Mouse (Mus musculus) liver, embryonic 14.5 days (tissue): ENCODE data around the gene Fbxl16. TPM values are rescaled to one million over a fixed set of nuclear protein-coding genes. Genes with fewer than 3 reads are reported as not detected.

Source experiments
- ATAC-seq: fragments of 200-750 bp; cut with Nextera tagmentation; 2 replicates; pipeline ENCODE4 v1.8.0; 2017; ENCODE audit warnings: moderate number of reproducible peaks, mild to moderate bottlenecking, moderate library complexity; ENCODE audit not compliant: insufficient read depth
- DNase-seq, 3 experiments: peaks; one replicate each; pipeline ENCODE4 v3.0.0-alpha.2; 2012 to 2013; ENCODE audit warnings: low read depth in 3 of 3, low spot score in 3 of 3
- H3K27ac ChIP-seq: fragments of 300-500 bp; sonication (generic); 2 replicates; pipeline ENCODE4 v1.5.1; 2014; ENCODE audit warnings: moderate library complexity, mild to moderate bottlenecking, control low read depth, inconsistent platforms
- H3K27me3 ChIP-seq: fragments of 300-500 bp; sonication (generic); 2 replicates; pipeline ENCODE4 v1.6.1; 2014; ENCODE audit warnings: mild to moderate bottlenecking, low read length, moderate library complexity; ENCODE audit not compliant: control insufficient read depth, insufficient read depth
- H3K36me3 ChIP-seq: fragments of 300-500 bp; sonication (generic); replicated peaks from 2 replicates; pipeline ENCODE4 v1.6.1; 2014; ENCODE audit warnings: low read depth; ENCODE audit not compliant: control insufficient read depth, insufficient read depth
- H3K4me1 ChIP-seq, 2 experiments: fragments of 200-500 bp in 1 of 2; fragments of 300-500 bp in 1 of 2; sonication (generic) in 1 of 2; replicated peaks; 2 replicates each; pipeline ENCODE4 v1.6.1; 2012 to 2014; ENCODE audit warnings: antibody characterized with exemption in 1 of 2, inconsistent platforms in 1 of 2, low read length in 1 of 2; ENCODE audit not compliant: control insufficient read depth in 2 of 2, insufficient read depth in 2 of 2
- H3K4me2 ChIP-seq: fragments of 300-500 bp; sonication (generic); 2 replicates; pipeline ENCODE4 v1.6.1; 2014; ENCODE audit warnings: low read depth, mild to moderate bottlenecking, control low read depth, moderate library complexity
- H3K4me3 ChIP-seq, 2 experiments: fragments of 200-500 bp in 1 of 2; fragments of 300-500 bp in 1 of 2; sonication (generic) in 1 of 2; 2 replicates each; pipeline ENCODE4 v1.5.1; 2012 to 2014; ENCODE audit warnings: low read depth in 2 of 2, low read length in 2 of 2, mild to moderate bottlenecking in 2 of 2, control low read depth in 1 of 2, inconsistent platforms in 1 of 2, moderate library complexity in 1 of 2; ENCODE audit not compliant: insufficient read depth in 1 of 2
- H3K9ac ChIP-seq: fragments of 300-500 bp; sonication (generic); replicated peaks from 2 replicates; pipeline ENCODE4 v1.6.1; 2014; ENCODE audit warnings: mild to moderate bottlenecking, control low read depth, moderate library complexity
- H3K9me3 ChIP-seq: fragments of 300-500 bp; sonication (generic); 2 replicates; pipeline ENCODE4 v1.6.1; 2016; ENCODE audit warnings: low read length, mixed read lengths; ENCODE audit not compliant: control insufficient read depth
- CTCF ChIP-seq: IDR thresholded peaks from 2 replicates; pipeline ENCODE4 v1.5.1; 2016; ENCODE audit warnings: antibody characterized with exemption, low read depth, control low read depth
- EP300 ChIP-seq: IDR thresholded peaks from 2 replicates; pipeline ENCODE4 v1.6.1; 2016; ENCODE audit warnings: antibody characterized with exemption, low read depth
- WGBS: fragments of 180-500 bp; shearing (Covaris S2); extraction: QIAGEN DNeasy Blood & Tissue Kit; methylation state at CpG from one replicate; pipeline ENCODE4 v1.1.7; 2014; ENCODE audit not compliant: insufficient replicate concordance; 5-methylcytosine and 5-hydroxymethylcytosine counted together
- polyA plus RNA-seq, 2 experiments: library from polyadenylated mRNA; depleted of rRNA in 1 of 2; stranded (reverse) in 1 of 2; unstranded in 1 of 2; fragments of >200 nt; fragmentation: Nextera tagmentation in 1 of 2; extraction: Ambion mirVana in 1 of 2; gene quantifications; 2 replicates each; pipeline versions ENCODE4 v1.2.1 to v1.2.3; 2012 to 2014

Gene Fbxl16
- polyA plus RNA-seq, 2 experiments = 0.04 TPM; not detected in 1

GRCm38 (mm10) chr17:25783086-25783485 is 25.8 kb upstream of the Fbxl16 start:
- TF ChIP-seq CTCF = no peak
- TF ChIP-seq EP300 = no peak
- H3K36me3 ChIP-seq = peaks cover 8% of the 10 kb centered on the region
- H3K9me3 ChIP-seq = no peaks in the 10 kb centered on the region
- no peak overlapping the region for H3K4me3 ChIP-seq
- DNase-seq (no peak), ATAC-seq (no peak)
- H3K27ac ChIP-seq = no peak overlapping the region
- peaks cover 0 to 2% of the 10 kb centered on the region in 2 experiments; a peak in 1 of 4 replicates for H3K4me1 ChIP-seq
- H3K9ac ChIP-seq = no peak overlapping the region
- no peak overlapping the region for H3K4me2 ChIP-seq
- no peaks in the 10 kb centered on the region for H3K27me3 ChIP-seq
- 78% methylated on average over 7 of the region's 7 CpGs for WGBS

GRCm38 (mm10) chr17:25783861-25784574 is 24.9 kb upstream of the Fbxl16 start:
- Histone ChIP-seq H3K4me2 (peak overlapping the region; percentile 70), H3K27me3 (no peaks in the 10 kb centered on the region), H3K36me3 (peaks cover 8% of the 10 kb centered on the region), H3K27ac (no peak overlapping the region), H3K4me1 (peaks cover 0 to 2% of the 10 kb centered on the region in 2 experiments; a peak in 1 of 4 replicates), H3K4me3 (no peak overlapping the region), H3K9me3 (no peaks in the 10 kb centered on the region), H3K9ac (no peak overlapping the region)
- DNase-seq (no peak), ATAC-seq (no peak)
- WGBS = 71% methylated on average over 15 of the region's 15 CpGs
- TF ChIP-seq EP300 (no peak), CTCF (no peak)

DNA sequence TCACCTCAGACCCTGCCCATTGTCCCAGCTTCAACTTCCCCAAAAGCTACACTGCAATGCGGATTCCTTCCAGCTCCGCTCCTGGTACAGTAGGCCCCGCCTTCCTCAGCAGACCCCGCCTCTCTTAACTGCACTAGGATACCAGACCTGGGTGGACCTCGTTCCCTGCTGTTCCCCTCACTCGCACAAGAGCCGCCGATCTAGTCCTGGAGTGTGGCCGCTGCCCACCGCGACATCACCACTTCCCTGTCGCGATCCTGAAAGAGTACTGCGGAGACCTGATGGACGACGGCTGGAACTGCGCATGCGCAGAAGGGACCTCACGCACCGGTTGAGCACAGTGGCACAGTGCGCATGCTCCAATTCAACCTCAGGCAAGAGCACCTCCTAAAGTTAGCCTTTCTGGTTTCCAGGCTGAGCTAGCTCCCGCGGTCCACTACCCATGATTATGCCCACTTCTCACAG is 23.6 kb upstream of the Fbxl16 start, which contains the start of gene Haghl:
TSS of gene Haghl (minus strand) at position 393 of the 465 bp plus-strand sequence.
- Histone ChIP-seq H3K4me2 (peak within 1 kb of the TSS; percentile 70), H3K27ac (peak within 1 kb of the TSS; percentile 24), H3K9me3 (no peaks in the 10 kb centered on the region), H3K4me1 (peaks cover 0 to 2% of the 10 kb centered on the region in 2 experiments; a peak in 1 of 4 replicates), H3K36me3 (peaks cover 14% of the 10 kb centered on the region), H3K4me3 (peak within 1 kb of the TSS; percentile 65 to 75), H3K27me3 (no peaks in the 10 kb centered on the region), H3K9ac (peak within 1 kb of the TSS; percentile 32)
- under 1% methylated on average over 23 of the region's 23 CpGs for WGBS
- ATAC-seq (peak; percentile 86), DNase-seq (peak; percentile 87 to 89 (median 89))
- no peak for TF ChIP-seq CTCF
- no peak for TF ChIP-seq EP300

GRCm38 (mm10) chr17:25786280-25786679 is 22.6 kb upstream of the Fbxl16 start, which contains the start of gene Ccdc78:
Gene Ccdc78 (plus strand): TSS chr17:25786580.
- Histone ChIP-seq H3K36me3 (peaks cover 14% of the 10 kb centered on the region), H3K4me2 (peak within 1 kb of the TSS; percentile 70), H3K4me3 (peak within 1 kb of the TSS; percentile 65 to 75), H3K9ac (peak within 1 kb of the TSS; percentile 32), H3K27ac (peak within 1 kb of the TSS; percentile 24), H3K4me1 (peaks cover 0 to 5% of the 10 kb centered on the region in 2 experiments; a peak in 3 of 4 replicates), H3K27me3 (no peaks in the 10 kb centered on the region), H3K9me3 (no peaks in the 10 kb centered on the region)
- ATAC-seq (no peak), DNase-seq (no peak)
- 71% methylated on average over 3 of the region's 3 CpGs for whole genome bisulfite sequencing
- TF ChIP-seq CTCF = no peak
- no peak for TF ChIP-seq EP300

DNA sequence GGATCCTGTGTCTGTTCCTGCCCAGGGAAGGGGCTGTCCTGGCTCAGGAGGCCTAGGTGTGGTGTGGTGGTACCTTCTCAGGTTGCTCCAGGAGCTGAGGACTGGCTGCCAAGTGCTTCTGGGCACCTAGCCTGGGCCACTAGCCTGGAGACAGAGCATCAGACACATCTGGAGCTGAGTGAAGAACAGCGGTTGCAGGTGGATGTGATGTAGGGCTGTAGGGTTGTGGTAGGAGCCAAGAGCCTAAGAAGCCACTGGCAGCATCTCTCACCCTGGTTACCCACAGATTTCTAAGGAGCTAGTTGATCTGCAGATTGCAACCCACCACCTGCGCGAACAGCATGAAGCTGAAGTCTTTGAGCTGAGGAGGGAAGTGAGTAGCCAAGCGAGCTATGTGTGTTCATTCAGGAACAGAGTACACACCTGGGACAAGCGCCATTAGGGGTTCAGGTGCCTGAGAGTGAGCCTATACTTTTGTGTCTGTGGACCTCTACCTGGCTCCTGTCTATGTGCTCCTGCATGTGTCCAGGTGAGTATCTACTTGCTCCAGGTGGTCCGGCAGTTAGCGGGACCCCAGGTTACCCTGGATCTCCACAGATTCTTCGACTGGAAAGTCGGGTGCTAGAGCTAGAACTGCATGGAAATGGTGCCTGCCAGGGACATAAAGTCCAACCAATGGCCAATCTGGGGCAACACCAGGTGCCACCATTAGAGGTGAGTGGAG is 21.9 kb upstream of the Fbxl16 start:
- H3K27me3 ChIP-seq = no peaks in the 10 kb centered on the region
- no peak overlapping the region for H3K4me3 ChIP-seq
- WGBS = 81% methylated on average over 9 of the region's 9 CpGs
- DNase-seq (no peak), ATAC-seq (no peak)
- peaks cover 13% of the 10 kb centered on the region for H3K36me3 ChIP-seq
- peaks cover 0 to 7% of the 10 kb centered on the region in 2 experiments; a peak in 3 of 4 replicates for H3K4me1 ChIP-seq
- H3K4me2 ChIP-seq = no peak overlapping the region
- TF ChIP-seq CTCF = no peak
- TF ChIP-seq EP300 = no peak
- H3K27ac ChIP-seq = no peak overlapping the region
- H3K9me3 ChIP-seq = no peaks in the 10 kb centered on the region
- no peak overlapping the region for H3K9ac ChIP-seq
